In the genomic region with DNA sequence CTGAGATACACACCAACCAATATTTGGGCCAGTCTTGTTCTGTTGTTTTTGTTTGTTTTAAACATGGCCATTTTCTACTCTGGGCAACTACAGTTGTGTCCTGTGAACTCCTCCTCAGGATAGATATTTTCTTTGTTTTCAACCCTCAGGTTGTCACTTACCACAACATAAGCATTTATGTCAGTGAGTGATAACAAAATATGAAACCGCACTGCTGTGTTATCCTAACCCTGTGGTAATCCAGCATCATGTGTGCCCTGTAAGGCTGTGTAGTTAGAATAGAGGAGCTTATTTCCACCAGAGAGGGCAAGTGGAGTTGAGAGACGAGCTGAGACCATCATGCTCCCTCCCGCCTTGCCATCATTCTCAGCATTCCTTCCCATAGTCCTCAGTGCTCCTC, we compare ENCODE assay signal across 23 mouse cellular contexts.
"Had no signal": no experiment of that assay in that cellular context is flagged by ENCODE, and none has a peak within 500 bp of the region (broad histone marks: within the 10 kb centered on the region; RNA-seq: fewer than 3 reads in every experiment).

No protein-coding gene starts in this region.

- H3K9me3 ChIP-seq: heart, embryonic 10.5 days; heart, embryonic 12.5 days; hindbrain, embryonic 10.5 days; hindbrain, embryonic 12.5 days; intestine, embryonic 15.5 days; limb, embryonic 13.5 days; limb, embryonic 15.5 days; liver, embryonic 12.5 days had no signal

- H3K4me3 ChIP-seq: gastrocnemius, adult 2 months; heart, embryonic 10.5 days; heart, embryonic 12.5 days; hindbrain, embryonic 10.5 days; hindbrain, embryonic 12.5 days; intestine, embryonic 15.5 days; layer of hippocampus, adult 2 months; limb, embryonic 13.5 days; limb, embryonic 15.5 days; liver, embryonic 12.5 days had no signal

- H3K36me3 ChIP-seq: heart, embryonic 10.5 days; heart, embryonic 12.5 days; hindbrain, embryonic 10.5 days; hindbrain, embryonic 12.5 days; intestine, embryonic 15.5 days; limb, embryonic 13.5 days; limb, embryonic 15.5 days; liver, embryonic 12.5 days had no signal

- H3K4me1 ChIP-seq: heart, embryonic 10.5 days; hindbrain, embryonic 10.5 days; hindbrain, embryonic 12.5 days; intestine, embryonic 15.5 days; limb, embryonic 13.5 days; limb, embryonic 15.5 days; liver, embryonic 12.5 days had no signal

- ATAC-seq: hindbrain, embryonic 16.5 days; inflammation-experienced regulatory T-cells, adult 6 months; intestine, embryonic 15.5 days; intestine, postnatal 0 days; liver, embryonic 12.5 days had no signal

- DNase-seq: gastrocnemius, adult 2 months; gastrocnemius, postnatal 10 days; gastrocnemius, postnatal 25 days; heart, adult 18-20 months; heart, postnatal 10 days; heart, postnatal 4 days; kidney, adult 18-20 months; kidney, adult 8-10 months; kidney, postnatal 14 days; kidney, postnatal 4 days; left cerebral cortex, postnatal 4 days had no signal

- H3K27me3 ChIP-seq: heart, embryonic 12.5 days; hindbrain, embryonic 12.5 days; intestine, embryonic 15.5 days; limb, embryonic 13.5 days; limb, embryonic 15.5 days; liver, embryonic 12.5 days had no signal
